14 mouse cellular contexts compared by ENCODE assay signal in genomic region chr3:105227551-105227950, GRCm38 (mm10).
"Had no signal": no experiment of that assay in that cellular context is flagged by ENCODE, and none has a peak within 500 bp of the region (broad histone marks: within the 10 kb centered on the region; RNA-seq: fewer than 3 reads in every experiment).

No protein-coding gene starts in this region.

- DNase-seq: gastrocnemius, adult 2 months; gastrocnemius, postnatal 10 days; gastrocnemius, postnatal 25 days; heart, adult 2 months; heart, postnatal 14 days; heart, postnatal 36 days; kidney, adult 11 months; kidney, adult 2 months; kidney, adult 9 months; kidney, postnatal 14 days; kidney, postnatal 36 days; layer of hippocampus, adult 9-11 months; layer of hippocampus, postnatal 36 days; left cerebral cortex, postnatal 4 days had no signal
